Mouse (Mus musculus): Measurements from ENCODE around the gene Tnfrsf11a. TPM values are rescaled to one million over a fixed set of nuclear protein-coding genes. Genes with fewer than 3 reads are reported as not detected.

The Tnfrsf11a gene
- total RNA-seq, 2 experiments from 2014 or later = 0.54 to 1.5 TPM

GRCm38 (mm10) chr1:105886358-105886757 lies 105.8 kb downstream of the Tnfrsf11a start:
- ATAC-seq (replicated peaks; ENCODE audit: poor library complexity, severe bottlenecking) = no peak

GRCm38 (mm10) chr1:105891032-105891725 lies 110.7 kb downstream of the Tnfrsf11a start:
- ATAC-seq (replicated peaks; ENCODE audit: poor library complexity, severe bottlenecking) = peak; percentile 93

- ATAC-seq (replicated peaks; ENCODE audit: poor library complexity, severe bottlenecking) = no peak
These were observed 114.5 kb downstream of the Tnfrsf11a start for GRCm38 (mm10) chr1:105895019-105895418.

Other genes starting within 250 kb of the Tnfrsf11a start
- gene Pign, start 117.0 kb upstream of the Tnfrsf11a start, total RNA-seq (2014; fragmentation: Nextera tagmentation) = 32.3 and 37.1 TPM in 2 replicates
- 44.3 and 53.0 TPM in 2 replicates for gene Pign, start 117.0 kb upstream of the Tnfrsf11a start, total RNA-seq (2017)
- 43.4 and 62.6 TPM in 2 replicates for gene Relch, start 116.9 kb upstream of the Tnfrsf11a start, total RNA-seq (2014; fragmentation: Nextera tagmentation)
- 29.4 and 46.9 TPM in 2 replicates for gene Relch, start 116.9 kb upstream of the Tnfrsf11a start, total RNA-seq (2017)
- gene Zcchc2, start 209.7 kb downstream of the Tnfrsf11a start, total RNA-seq (2014; fragmentation: Nextera tagmentation) = 14.8 and 18.7 TPM in 2 replicates
- 13.7 and 15.9 TPM in 2 replicates for gene Zcchc2, start 209.7 kb downstream of the Tnfrsf11a start, total RNA-seq (2017)

All from granulocyte monocyte progenitor cell, adult 5-6 weeks (primary cell).